Mouse (Mus musculus): Measurements from ENCODE around the gene Plcg1.

GRCm38 (mm10) chr2:160767201-160767600 lies 36.1 kb downstream of the Plcg1 start:
- TF ChIP-seq CTCF (IDR thresholded peaks at IDR 0.05; ENCODE audit: low read depth) (no peak), EP300 (IDR thresholded peaks at IDR 0.05; ENCODE audit: low read depth) (no peak)

All from liver, embryonic 14.5 days (tissue).